Mouse (Mus musculus): Measurements from ENCODE around the gene Aadacl3.

DNA sequence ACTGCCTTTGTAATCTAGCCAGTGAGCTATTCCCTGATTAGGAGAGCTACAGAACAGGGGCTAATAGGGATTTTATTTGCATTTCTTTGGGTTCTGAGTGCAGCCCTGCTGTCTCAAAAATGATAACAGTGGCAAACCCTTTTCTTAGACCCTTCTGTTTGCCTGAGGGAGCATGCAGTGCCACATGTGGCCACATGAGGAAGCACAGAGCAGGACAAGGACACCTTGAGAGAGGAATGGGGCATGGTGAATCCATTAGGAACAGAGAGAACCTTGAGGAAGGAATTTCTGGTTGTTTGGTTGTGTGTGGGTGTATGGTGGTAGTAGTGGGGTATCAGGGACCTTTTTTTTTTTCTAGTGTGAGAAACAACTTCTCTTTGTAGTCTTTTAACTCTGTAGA is 42.9 kb downstream of the Aadacl3 start:
- no peak for TF ChIP-seq POLR2A (IDR thresholded peaks at IDR 0.05; ENCODE audit: control insufficient read depth, low read depth, low read length)
- TF ChIP-seq CTCF (IDR thresholded peaks at IDR 0.05; ENCODE audit: control insufficient read depth, insufficient read depth, insufficient replicate concordance, low read depth, low read length) = peak; percentile 43; the same call in 1 of the 2 replicates

Data from testis, adult 2 months (tissue).